In genomic region chr12:83763311-83764043, GRCm38 (mm10) we compare ENCODE assay signal across 7 mouse cellular contexts. TPM values are rescaled to one million over a fixed set of nuclear protein-coding genes. Genes with fewer than 3 reads are reported as not detected.
A peak's percentile ranks its signal among the peaks of the same experiment; 100 is the strongest.
DNase-seq lines count a peak whose midpoint lies in the region; ATAC-seq lines count a peak whose summit lies in the region.

Gene Papln (plus strand): TSS chr12:83763634.

- WGBS in embryonic facial prominence, embryonic 13.5 days: 12% methylated on average over 25 of the region's 31 CpGs
- WGBS in hindbrain, embryonic 13.5 days: 19% methylated on average over 26 of the region's 31 CpGs

- no peaks in the 10 kb centered on the region for H3K36me3 ChIP-seq in embryonic facial prominence, embryonic 13.5 days
- no peaks in the 10 kb centered on the region for H3K36me3 ChIP-seq in hindbrain, embryonic 13.5 days

- peak within 1 kb of the TSS; percentile 57; the same call in 1 of the 2 replicates for H3K27ac ChIP-seq in embryonic facial prominence, embryonic 13.5 days
- no peak within 1 kb of the TSS for H3K27ac ChIP-seq in hindbrain, embryonic 13.5 days

- H3K27me3 ChIP-seq in embryonic facial prominence, embryonic 13.5 days: peaks cover 4% of the 10 kb centered on the region; the same call in 1 of the 2 replicates
- H3K27me3 ChIP-seq in hindbrain, embryonic 13.5 days: peaks cover 28% of the 10 kb centered on the region

- peak within 1 kb of the TSS; percentile 62 for H3K9ac ChIP-seq in embryonic facial prominence, embryonic 13.5 days
- peak within 1 kb of the TSS; percentile 61 for H3K9ac ChIP-seq in hindbrain, embryonic 13.5 days

- peaks cover 58% of the 10 kb centered on the region for H3K4me1 ChIP-seq in embryonic facial prominence, embryonic 13.5 days
- H3K4me1 ChIP-seq in hindbrain, embryonic 13.5 days (replicated peaks): peaks cover 22% of the 10 kb centered on the region

- H3K9me3 ChIP-seq in embryonic facial prominence, embryonic 13.5 days: no peaks in the 10 kb centered on the region
- no peaks in the 10 kb centered on the region for H3K9me3 ChIP-seq in hindbrain, embryonic 13.5 days

- peak within 1 kb of the TSS; percentile 74 for H3K4me2 ChIP-seq in embryonic facial prominence, embryonic 13.5 days
- H3K4me2 ChIP-seq in hindbrain, embryonic 13.5 days: peak within 1 kb of the TSS; percentile 57

- peak within 1 kb of the TSS; percentile 42 for H3K4me3 ChIP-seq in embryonic facial prominence, embryonic 13.5 days
- H3K4me3 ChIP-seq in hindbrain, embryonic 13.5 days: peak within 1 kb of the TSS; percentile 27

- 0 out of 2 replicates have a peak, but pooled peaks have one; percentile 7 for ATAC-seq in embryonic facial prominence, embryonic 13.5 days (ENCODE audit: insufficient number of reproducible peaks, insufficient read depth, low FRiP score, low TSS enrichment, low read depth)
- peak; percentile 41 for ATAC-seq in hindbrain, embryonic 13.5 days (ENCODE audit: low FRiP score)

- DNase-seq in spleen, postnatal 36 days (ENCODE audit: low spot score in 2 of 2): peak; percentile 16 to 34
- DNase-seq in spleen, postnatal 4 days (ENCODE audit: low spot score in 2 of 2): no peak
- DNase-seq in liver: peak; percentile 24
- peak; percentile 54 for DNase-seq in naive thymus-derived CD4-positive, alpha-beta T cell, adult 2 months (ENCODE audit: low read depth)
- no peak for DNase-seq in cerebellum, adult 9-11 months

RNA-seq across cellular contexts. Expression of gene Papln, which starts in this region (rescaled TPM):
- polyA plus RNA-seq in embryonic facial prominence, embryonic 13.5 days (2015; fragmentation: Nextera tagmentation; extraction: Ambion mirVana): 2.2 and 2.8 TPM in 2 replicates
- 0.16 and 0.22 TPM in 2 replicates for polyA plus RNA-seq in hindbrain, embryonic 13.5 days (2015; fragmentation: Nextera tagmentation; extraction: Ambion mirVana)

Comparison
In these comparisons a context has a peak if more than half of its experiments do, and no peak if none do; other contexts are left out.
1. DNase-seq: peak in spleen, postnatal 36 days (2 of 2), liver (single experiment) and naive thymus-derived CD4-positive, alpha-beta T cell, adult 2 months (single experiment); none in spleen, postnatal 4 days (0 of 2) and cerebellum, adult 9-11 months (single experiment).
2. Peak in ATAC-seq, H3K4me3 ChIP-seq, H3K9ac ChIP-seq and H3K4me2 ChIP-seq in hindbrain, embryonic 13.5 days; RNA of the gene not detected or under 1 TPM.